Mouse (Mus musculus) forebrain, embryonic 12.5 days (tissue): ENCODE data around the gene Fchsd2. TPM values are rescaled to one million over a fixed set of nuclear protein-coding genes. Genes with fewer than 3 reads are reported as not detected.
A peak's percentile ranks its signal among the peaks of the same experiment; 100 is the strongest.

Experiments
- ATAC-seq: fragments of 200-750 bp; cut with Nextera tagmentation; 2 replicates; pipeline ENCODE4 v1.8.0; 2017; ENCODE audit warnings: moderate TSS enrichment; ENCODE audit not compliant: low FRiP score
- H3K27ac ChIP-seq: fragments of 300-500 bp; sonication (generic); 2 replicates; pipeline ENCODE4 v1.5.1; 2016; ENCODE audit warnings: mild to moderate bottlenecking
- H3K27me3 ChIP-seq: fragments of 300-500 bp; sonication (generic); 2 replicates; pipeline ENCODE4 v1.6.1; 2016; ENCODE audit warnings: mild to moderate bottlenecking
- H3K36me3 ChIP-seq: fragments of 300-500 bp; sonication (generic); replicated peaks from 2 replicates; pipeline ENCODE4 v1.6.1; 2016; ENCODE audit warnings: mild to moderate bottlenecking
- H3K4me1 ChIP-seq: fragments of 300-500 bp; sonication (generic); 2 replicates; pipeline ENCODE4 v1.6.1; 2016
- H3K4me2 ChIP-seq: fragments of 300-500 bp; sonication (generic); 2 replicates; pipeline ENCODE4 v1.6.1; 2016; ENCODE audit warnings: mild to moderate bottlenecking, moderate library complexity
- H3K4me3 ChIP-seq: fragments of 300-500 bp; sonication (generic); replicated peaks from 2 replicates; pipeline ENCODE4 v1.5.1; 2016; ENCODE audit warnings: mild to moderate bottlenecking
- H3K9ac ChIP-seq: fragments of 300-500 bp; sonication (generic); 2 replicates; pipeline ENCODE4 v1.6.1; 2016; ENCODE audit warnings: mild to moderate bottlenecking
- H3K9me3 ChIP-seq: fragments of 300-500 bp; sonication (generic); 2 replicates; pipeline ENCODE4 v1.6.1; 2016
- WGBS: fragments of 180-500 bp; shearing (Covaris S2); methylation state at CpG from one replicate; pipeline ENCODE4 v1.1.7; 2016; 5-methylcytosine and 5-hydroxymethylcytosine counted together
- polyA plus RNA-seq: library from polyadenylated mRNA; unstranded; fragments of >200 nt; fragmentation: Nextera tagmentation; extraction: Ambion mirVana; gene quantifications from 2 replicates; pipeline ENCODE4 v1.2.1, GENCODE M21; 2016

The Fchsd2 gene
- polyA plus RNA-seq, 1 experiment from 2014 or later, result 37.5 TPM

DNA sequence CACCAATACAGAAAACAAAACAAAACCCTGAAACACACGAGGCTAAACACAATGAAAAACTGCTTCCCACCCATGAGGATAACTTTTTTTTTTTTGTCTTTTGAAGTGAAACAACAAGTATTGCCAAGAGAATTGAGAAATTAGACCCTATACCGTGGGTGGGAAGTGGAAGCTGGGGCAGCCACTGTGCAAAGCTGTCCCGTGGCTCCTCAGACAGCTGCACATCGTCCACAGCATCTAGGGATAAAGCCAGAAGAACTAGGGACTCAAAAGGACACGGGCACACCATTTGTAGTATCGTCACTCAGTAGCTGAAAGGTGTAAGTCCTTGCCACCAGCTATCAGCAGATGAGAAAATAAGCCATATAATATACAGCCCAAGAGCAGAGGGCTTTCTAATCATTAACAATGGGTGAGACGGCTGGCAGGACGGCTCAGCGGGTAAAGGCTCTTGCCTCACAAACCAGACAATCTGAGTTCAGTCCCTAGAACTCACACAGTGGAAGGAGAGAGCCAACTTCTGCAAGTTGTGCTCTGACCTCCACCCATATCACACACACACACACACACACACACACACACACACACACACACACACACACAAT lies 9.0 kb upstream of the Fchsd2 start:
- ATAC-seq, result no peak

DNA sequence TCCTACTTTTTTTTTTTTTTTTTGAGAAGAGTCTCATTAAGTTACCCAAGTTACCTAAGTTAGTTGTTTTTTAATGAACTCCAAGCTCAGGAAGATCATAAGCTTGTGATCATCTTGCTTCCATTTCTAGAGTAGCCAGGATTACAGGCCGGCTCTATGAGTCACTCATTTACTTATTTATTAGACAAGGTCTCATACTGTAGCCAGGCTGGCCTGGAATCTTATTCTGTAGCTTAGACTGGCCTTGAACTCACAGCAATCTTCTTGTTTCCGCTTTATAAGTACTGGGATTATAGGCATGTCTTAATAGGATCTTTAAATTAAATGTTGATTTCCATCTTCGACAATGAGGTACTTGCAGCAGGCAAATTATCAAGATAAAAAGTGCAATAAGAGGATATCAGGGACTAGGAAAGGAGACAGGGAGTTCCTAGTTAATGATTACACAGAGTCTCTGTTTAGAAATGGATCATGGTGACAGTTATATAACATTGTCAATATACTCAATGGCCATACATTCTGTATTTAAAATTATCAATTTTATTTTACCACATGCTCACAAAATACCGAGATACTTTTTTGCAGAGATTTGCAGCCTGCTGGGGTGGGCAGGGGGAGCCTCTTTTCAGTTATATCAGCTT lies 7.7 kb upstream of the Fchsd2 start:
- no peaks in the 10 kb centered on the region for H3K36me3 ChIP-seq
- no peak overlapping the region for H3K9ac ChIP-seq
- H3K27ac ChIP-seq, result no peak overlapping the region
- 89% methylated on average over 4 of the region's 4 CpGs for WGBS
- H3K4me1 ChIP-seq, result no peaks in the 10 kb centered on the region
- no peaks in the 10 kb centered on the region for H3K27me3 ChIP-seq
- H3K4me2 ChIP-seq, result no peak overlapping the region
- H3K4me3 ChIP-seq, result no peak overlapping the region
- no peaks in the 10 kb centered on the region for H3K9me3 ChIP-seq
- no peak for ATAC-seq

More for the DNA sequence above, 9.0 kb upstream of the Fchsd2 start:
- H3K27ac ChIP-seq, result no peak overlapping the region
- no peaks in the 10 kb centered on the region for H3K36me3 ChIP-seq
- no peaks in the 10 kb centered on the region for H3K4me1 ChIP-seq
- no peaks in the 10 kb centered on the region for H3K27me3 ChIP-seq
- H3K9me3 ChIP-seq, result no peaks in the 10 kb centered on the region
- 67% methylated on average over 9 of the region's 9 CpGs for WGBS
- H3K9ac ChIP-seq, result no peak overlapping the region
- H3K4me3 ChIP-seq, result no peak overlapping the region
- no peak overlapping the region for H3K4me2 ChIP-seq

GRCm38 (mm10) chr7:101085779-101086178 lies 6.9 kb upstream of the Fchsd2 start:
- Histone ChIP-seq H3K36me3 (no peaks in the 10 kb centered on the region), H3K27ac (no peak overlapping the region), H3K9me3 (no peaks in the 10 kb centered on the region), H3K9ac (no peak overlapping the region), H3K4me1 (no peaks in the 10 kb centered on the region), H3K4me3 (no peak overlapping the region), H3K27me3 (no peaks in the 10 kb centered on the region), H3K4me2 (no peak overlapping the region)
- WGBS, result 75% methylated on average over 4 of the region's 4 CpGs
- ATAC-seq, result no peak

GRCm38 (mm10) chr7:101088687-101089086 lies 4.0 kb upstream of the Fchsd2 start:
- WGBS, result 80% methylated on average over 4 of the region's 4 CpGs
- H3K4me2 ChIP-seq, result no peak overlapping the region
- no peaks in the 10 kb centered on the region for H3K36me3 ChIP-seq
- no peaks in the 10 kb centered on the region for H3K27me3 ChIP-seq
- ATAC-seq, result no peak
- H3K9me3 ChIP-seq, result no peaks in the 10 kb centered on the region
- H3K9ac ChIP-seq, result no peak overlapping the region
- H3K4me3 ChIP-seq, result no peak overlapping the region
- H3K4me1 ChIP-seq, result no peaks in the 10 kb centered on the region
- H3K27ac ChIP-seq, result no peak overlapping the region

DNA sequence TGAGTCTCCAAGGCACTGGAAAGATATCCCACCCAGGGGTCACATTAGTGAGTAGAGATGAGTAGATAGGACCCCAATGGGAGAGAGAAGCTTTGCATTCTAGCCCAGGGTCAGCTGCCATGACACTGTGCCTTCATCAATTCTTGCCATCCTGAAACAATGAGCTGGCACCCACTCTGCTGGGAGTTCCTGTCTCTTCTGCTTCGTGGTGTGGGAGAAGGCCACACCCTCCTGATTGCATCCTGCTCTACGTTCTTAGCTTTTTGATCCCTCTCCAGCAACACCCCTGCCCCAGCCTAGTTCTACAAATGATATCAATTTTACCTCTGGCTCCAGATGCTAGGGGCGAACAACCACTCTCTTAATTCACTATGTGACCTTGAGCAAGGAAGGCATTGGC lies 3.4 kb upstream of the Fchsd2 start:
- Histone ChIP-seq H3K4me1 (no peaks in the 10 kb centered on the region), H3K9me3 (no peaks in the 10 kb centered on the region), H3K4me2 (no peak overlapping the region), H3K9ac (no peak overlapping the region), H3K27me3 (no peaks in the 10 kb centered on the region), H3K27ac (no peak overlapping the region), H3K36me3 (no peaks in the 10 kb centered on the region), H3K4me3 (no peak overlapping the region)
- WGBS, result 75% methylated on average over 3 of the region's 3 CpGs
- no peak for ATAC-seq

- H3K4me3 ChIP-seq, result no peak overlapping the region
- H3K27ac ChIP-seq, result no peak overlapping the region
- no peak overlapping the region for H3K9ac ChIP-seq
- H3K36me3 ChIP-seq, result no peaks in the 10 kb centered on the region
- ATAC-seq, result no peak
- H3K4me1 ChIP-seq, result no peaks in the 10 kb centered on the region
- WGBS, result 57% methylated on average over 3 of the region's 3 CpGs
- no peaks in the 10 kb centered on the region for H3K9me3 ChIP-seq
- no peak overlapping the region for H3K4me2 ChIP-seq
- no peaks in the 10 kb centered on the region for H3K27me3 ChIP-seq
These were observed 568 bp downstream of the Fchsd2 start for GRCm38 (mm10) chr7:101093231-101093630.

GRCm38 (mm10) chr7:101094746-101095145 lies 2.1 kb downstream of the Fchsd2 start:
- no peaks in the 10 kb centered on the region for H3K4me1 ChIP-seq
- H3K4me2 ChIP-seq, result no peak overlapping the region
- no peak overlapping the region for H3K4me3 ChIP-seq
- no peak for ATAC-seq
- no peak overlapping the region for H3K27ac ChIP-seq
- no peaks in the 10 kb centered on the region for H3K27me3 ChIP-seq
- H3K9ac ChIP-seq, result no peak overlapping the region
- H3K36me3 ChIP-seq, result no peaks in the 10 kb centered on the region
- WGBS, result 50% methylated on average over 1 of the region's 1 CpGs
- H3K9me3 ChIP-seq, result no peaks in the 10 kb centered on the region

DNA sequence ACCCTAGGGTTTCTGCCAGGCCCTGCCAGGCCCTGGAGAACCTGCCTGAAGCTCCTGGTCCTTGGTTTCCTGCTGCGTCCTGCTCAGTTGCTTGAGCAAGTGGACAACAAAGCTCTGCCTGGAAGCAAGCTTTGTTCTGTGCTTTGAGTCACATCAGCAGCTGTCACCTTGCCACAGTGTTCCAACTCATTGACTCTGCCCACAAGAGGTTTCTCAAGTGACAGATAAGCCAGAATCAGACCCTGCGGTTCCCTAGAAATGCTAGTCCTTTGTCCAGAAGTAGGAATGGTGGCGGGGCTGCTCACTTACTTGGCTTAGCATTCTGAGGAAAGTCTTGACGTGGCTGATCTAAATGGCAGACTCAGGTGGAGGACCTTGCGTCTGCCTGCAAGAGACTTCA lies 2.9 kb downstream of the Fchsd2 start:
- Histone ChIP-seq H3K4me1 (no peaks in the 10 kb centered on the region), H3K27ac (no peak overlapping the region), H3K4me3 (no peak overlapping the region), H3K36me3 (no peaks in the 10 kb centered on the region), H3K9me3 (no peaks in the 10 kb centered on the region), H3K9ac (no peak overlapping the region), H3K27me3 (no peaks in the 10 kb centered on the region), H3K4me2 (no peak overlapping the region)
- WGBS, result 77% methylated on average over 5 of the region's 5 CpGs
- ATAC-seq, result no peak

- H3K4me1 ChIP-seq, result peaks cover 5% of the 10 kb centered on the region
- no peak overlapping the region for H3K27ac ChIP-seq
- no peak overlapping the region for H3K4me2 ChIP-seq
- no peaks in the 10 kb centered on the region for H3K36me3 ChIP-seq
- no peaks in the 10 kb centered on the region for H3K27me3 ChIP-seq
- H3K4me3 ChIP-seq, result no peak overlapping the region
- WGBS, result 85% methylated on average over 2 of the region's 2 CpGs
- H3K9ac ChIP-seq, result no peak overlapping the region
- H3K9me3 ChIP-seq, result no peaks in the 10 kb centered on the region
- no peak for ATAC-seq
These were observed 3.9 kb downstream of the Fchsd2 start for GRCm38 (mm10) chr7:101096576-101096975.

- H3K4me3 ChIP-seq, result no peak overlapping the region
- no peak overlapping the region for H3K4me2 ChIP-seq
- 46% methylated on average over 3 of the region's 3 CpGs for WGBS
- no peaks in the 10 kb centered on the region for H3K36me3 ChIP-seq
- no peak overlapping the region for H3K9ac ChIP-seq
- peaks cover 6% of the 10 kb centered on the region for H3K4me1 ChIP-seq
- no peak overlapping the region for H3K27ac ChIP-seq
- no peaks in the 10 kb centered on the region for H3K9me3 ChIP-seq
- ATAC-seq, result no peak
- H3K27me3 ChIP-seq, result no peaks in the 10 kb centered on the region
These were observed 4.4 kb downstream of the Fchsd2 start for GRCm38 (mm10) chr7:101097084-101097483.

- Histone ChIP-seq H3K27me3 (no peaks in the 10 kb centered on the region), H3K36me3 (no peaks in the 10 kb centered on the region), H3K9me3 (no peaks in the 10 kb centered on the region), H3K4me2 (no peak overlapping the region), H3K4me1 (peaks cover 6% of the 10 kb centered on the region), H3K4me3 (no peak overlapping the region), H3K27ac (no peak overlapping the region), H3K9ac (no peak overlapping the region)
- no peak for ATAC-seq
- WGBS, result 85% methylated on average over 3 of the region's 3 CpGs
These were observed 7.3 kb downstream of the Fchsd2 start for GRCm38 (mm10) chr7:101099981-101100380.

- no peaks in the 10 kb centered on the region for H3K36me3 ChIP-seq
- ATAC-seq, result peak; percentile 55; the same call in 1 of the 2 replicates
- no peak overlapping the region for H3K4me3 ChIP-seq
- peak overlapping the region; percentile 36; the same call in 1 of the 2 replicates for H3K9ac ChIP-seq
- H3K4me1 ChIP-seq, result peaks cover 6% of the 10 kb centered on the region
- no peaks in the 10 kb centered on the region for H3K9me3 ChIP-seq
- H3K27ac ChIP-seq, result peak overlapping the region; percentile 61
- H3K27me3 ChIP-seq, result no peaks in the 10 kb centered on the region
- no peak overlapping the region for H3K4me2 ChIP-seq
- WGBS, result 48% methylated on average over 10 of the region's 10 CpGs
These were observed 8.6 kb downstream of the Fchsd2 start for GRCm38 (mm10) chr7:101101156-101101691.

DNA sequence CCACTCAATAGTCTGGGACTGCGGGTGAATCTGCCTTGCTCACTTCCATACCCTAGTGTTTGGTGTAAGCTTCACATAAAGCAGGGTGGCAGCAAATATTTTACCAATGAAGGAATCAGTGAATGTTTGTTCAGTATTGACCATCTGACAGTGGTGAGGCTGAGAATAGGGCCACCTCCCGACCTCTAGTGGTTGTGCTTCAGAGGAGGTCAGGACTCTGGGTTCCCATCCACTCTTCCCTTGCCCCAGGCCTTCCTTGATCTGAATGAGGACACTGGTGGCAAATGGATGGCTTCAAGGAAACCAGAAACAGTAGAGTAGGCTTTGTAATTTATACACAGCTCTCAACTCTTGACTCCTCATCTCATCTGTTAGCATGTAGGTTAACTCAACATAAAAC lies 14.0 kb downstream of the Fchsd2 start:
- H3K9me3 ChIP-seq, result no peaks in the 10 kb centered on the region
- no peak overlapping the region for H3K27ac ChIP-seq
- ATAC-seq, result no peak

More for the DNA sequence above, 14.0 kb downstream of the Fchsd2 start:
- Histone ChIP-seq H3K4me1 (peaks cover 21% of the 10 kb centered on the region), H3K9ac (no peak overlapping the region), H3K27me3 (no peaks in the 10 kb centered on the region), H3K4me3 (no peak overlapping the region), H3K36me3 (peaks cover 11% of the 10 kb centered on the region), H3K4me2 (no peak overlapping the region)
- WGBS, result 63% methylated on average over 2 of the region's 2 CpGs
